Mouse (Mus musculus): ENCODE measurements around the gene Atp8a2.
"Not testable (repeated sequence)": the region's sequence is repeated elsewhere in the genome, so short reads cannot be mapped to it uniquely, and the experiment has no call there.

Atp8a2 gene

GRCm38 (mm10) chr14:59780391-59780790, 416.6 kb downstream of the Atp8a2 start:
- DNase-seq (ENCODE audit: low spot score): peak; percentile 25

GRCm38 (mm10) chr14:59762227-59762626, 434.8 kb downstream of the Atp8a2 start:
- DNase-seq (ENCODE audit: low spot score): peak; percentile 51

GRCm38 (mm10) chr14:59759900-59760493, 437.0 kb downstream of the Atp8a2 start:
- no peak for DNase-seq (ENCODE audit: low spot score)

GRCm38 (mm10) chr14:59759196-59759839, 437.7 kb downstream of the Atp8a2 start:
- DNase-seq (ENCODE audit: low spot score): peak; percentile 55

- DNase-seq (ENCODE audit: low spot score): no peak
Observed at GRCm38 (mm10) chr14:59752401-59752800, 444.6 kb downstream of the Atp8a2 start.

GRCm38 (mm10) chr14:59750005-59750404, 447.0 kb downstream of the Atp8a2 start:
- no peak for DNase-seq (ENCODE audit: low spot score)

- DNase-seq (ENCODE audit: low spot score): no peak
Observed at GRCm38 (mm10) chr14:59745676-59746075, 451.3 kb downstream of the Atp8a2 start.

- DNase-seq (ENCODE audit: low spot score): no peak
Observed at GRCm38 (mm10) chr14:59741752-59742151, 455.2 kb downstream of the Atp8a2 start.

- peak; percentile 48 for DNase-seq (ENCODE audit: low spot score)
Observed at GRCm38 (mm10) chr14:59739446-59739845, 457.5 kb downstream of the Atp8a2 start.

GRCm38 (mm10) chr14:59737734-59738294, 459.2 kb downstream of the Atp8a2 start:
- DNase-seq (ENCODE audit: low spot score): no peak

- DNase-seq (ENCODE audit: low spot score): peak; percentile 94
Observed at GRCm38 (mm10) chr14:59736861-59737700, 459.9 kb downstream of the Atp8a2 start.

- DNase-seq (ENCODE audit: low spot score): no peak
Observed at GRCm38 (mm10) chr14:59730043-59730390, 467.0 kb downstream of the Atp8a2 start.

GRCm38 (mm10) chr14:59729298-59730042, 467.5 kb downstream of the Atp8a2 start:
- DNase-seq (ENCODE audit: low spot score): no peak

- no peak for DNase-seq (ENCODE audit: low spot score)
Observed at GRCm38 (mm10) chr14:59727016-59727415, 470.0 kb downstream of the Atp8a2 start.

- no peak for DNase-seq (ENCODE audit: low spot score)
Observed at GRCm38 (mm10) chr14:59723163-59723562, 473.8 kb downstream of the Atp8a2 start.

GRCm38 (mm10) chr14:59721957-59722356, 475.0 kb downstream of the Atp8a2 start:
- DNase-seq (ENCODE audit: low spot score): no peak

- DNase-seq (ENCODE audit: low spot score): no peak
Observed at GRCm38 (mm10) chr14:59721356-59721755, 475.6 kb downstream of the Atp8a2 start.

- no peak for DNase-seq (ENCODE audit: low spot score)
Observed at GRCm38 (mm10) chr14:59720386-59720785, 476.6 kb downstream of the Atp8a2 start.

- not testable (repeated sequence) for DNase-seq (ENCODE audit: low spot score)
Observed at GRCm38 (mm10) chr14:59716443-59717085, 480.4 kb downstream of the Atp8a2 start.

GRCm38 (mm10) chr14:59715695-59716442, 481.1 kb downstream of the Atp8a2 start:
- DNase-seq (ENCODE audit: low spot score): no peak

Measured in retina, embryonic 14.5 days (tissue).